Mouse (Mus musculus) c-Kit-positive CD71-negative TER-119-negative erythroid progenitor cells, embryonic 14.5 days (primary cell): Measurements from ENCODE around the gene Hoxa11.

Experiments
- DNase-seq: peaks from one replicate; pipeline ENCODE4 v3.0.0-alpha.2; 2013; ENCODE audit warnings: low read depth

Hoxa11 gene

DNA sequence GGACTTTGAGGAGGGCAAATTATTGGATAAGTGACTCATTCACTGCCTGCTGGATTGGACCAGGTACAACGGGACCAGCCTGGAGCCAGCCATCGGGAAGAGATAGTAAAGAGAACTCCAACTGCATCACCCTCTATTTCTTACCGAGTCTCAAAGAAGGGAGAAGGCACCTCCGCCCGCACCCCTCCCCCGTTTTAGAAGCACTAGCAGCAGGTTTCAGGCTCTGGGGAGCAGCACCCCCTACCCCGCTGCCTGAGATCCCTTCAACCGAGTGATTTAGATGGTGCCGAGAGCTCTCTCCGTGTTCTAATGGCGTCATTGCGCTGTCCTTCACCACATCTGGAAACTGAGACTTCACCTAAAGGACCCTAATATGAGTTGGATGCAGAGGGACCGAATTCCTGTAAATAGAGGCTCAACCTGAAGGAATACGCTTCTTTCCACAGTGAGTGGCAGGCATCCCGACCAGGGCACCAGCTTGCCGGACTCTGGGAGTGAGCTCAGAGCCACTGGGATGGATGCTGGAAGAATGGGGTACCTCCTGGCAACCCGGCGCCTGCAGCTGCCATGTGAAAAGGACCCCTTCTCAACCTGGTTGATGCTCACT lies 19.8 kb upstream of the Hoxa11 start:
- no peak for DNase-seq

DNA sequence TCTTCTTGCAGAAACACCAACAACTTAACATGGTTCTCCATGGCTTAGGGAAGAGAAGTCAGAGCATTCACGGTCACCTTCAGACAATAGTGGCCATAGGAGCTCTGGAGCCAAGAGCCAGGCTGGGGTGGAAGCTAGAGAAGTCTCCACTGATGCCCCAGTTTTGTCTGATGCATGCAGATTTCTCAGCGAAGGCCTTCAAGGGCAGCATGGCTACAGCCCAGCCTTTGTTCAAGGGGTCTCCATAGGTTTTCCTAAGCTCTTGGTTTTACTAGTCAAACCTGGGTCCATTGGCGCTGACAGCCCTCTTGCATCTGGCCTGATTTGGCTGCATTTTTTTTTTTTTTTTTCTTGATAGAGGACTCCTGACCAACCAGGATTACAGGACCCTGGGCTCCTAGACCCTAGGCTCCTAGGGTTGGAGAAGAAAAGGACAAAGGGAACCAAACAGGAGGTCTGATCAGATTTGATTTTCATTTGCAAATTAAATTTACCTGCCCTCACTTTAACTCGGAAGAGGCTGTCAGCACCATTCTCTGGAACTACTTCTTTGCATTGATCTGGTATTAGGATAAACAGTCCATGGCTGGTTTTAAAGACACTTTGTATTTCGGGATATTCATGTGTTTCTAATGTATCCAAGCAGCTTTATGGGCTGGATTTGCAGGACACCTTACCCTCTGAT lies 18.6 kb upstream of the Hoxa11 start:
- DNase-seq, result no peak

DNA sequence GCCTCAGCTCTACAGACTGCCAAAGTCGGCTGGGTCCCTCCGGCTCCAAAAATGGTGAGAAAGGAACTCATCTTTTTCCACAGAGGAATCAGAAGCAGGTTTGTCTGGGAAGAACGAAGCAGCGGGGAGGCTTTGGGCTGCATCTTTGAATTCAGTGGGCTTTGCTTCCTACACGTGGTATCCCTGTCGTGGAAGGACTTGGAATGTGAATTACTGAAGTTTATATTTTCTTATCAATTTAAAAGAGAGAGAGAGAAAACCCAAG lies 17.6 kb upstream of the Hoxa11 start:
- no peak for DNase-seq

DNA sequence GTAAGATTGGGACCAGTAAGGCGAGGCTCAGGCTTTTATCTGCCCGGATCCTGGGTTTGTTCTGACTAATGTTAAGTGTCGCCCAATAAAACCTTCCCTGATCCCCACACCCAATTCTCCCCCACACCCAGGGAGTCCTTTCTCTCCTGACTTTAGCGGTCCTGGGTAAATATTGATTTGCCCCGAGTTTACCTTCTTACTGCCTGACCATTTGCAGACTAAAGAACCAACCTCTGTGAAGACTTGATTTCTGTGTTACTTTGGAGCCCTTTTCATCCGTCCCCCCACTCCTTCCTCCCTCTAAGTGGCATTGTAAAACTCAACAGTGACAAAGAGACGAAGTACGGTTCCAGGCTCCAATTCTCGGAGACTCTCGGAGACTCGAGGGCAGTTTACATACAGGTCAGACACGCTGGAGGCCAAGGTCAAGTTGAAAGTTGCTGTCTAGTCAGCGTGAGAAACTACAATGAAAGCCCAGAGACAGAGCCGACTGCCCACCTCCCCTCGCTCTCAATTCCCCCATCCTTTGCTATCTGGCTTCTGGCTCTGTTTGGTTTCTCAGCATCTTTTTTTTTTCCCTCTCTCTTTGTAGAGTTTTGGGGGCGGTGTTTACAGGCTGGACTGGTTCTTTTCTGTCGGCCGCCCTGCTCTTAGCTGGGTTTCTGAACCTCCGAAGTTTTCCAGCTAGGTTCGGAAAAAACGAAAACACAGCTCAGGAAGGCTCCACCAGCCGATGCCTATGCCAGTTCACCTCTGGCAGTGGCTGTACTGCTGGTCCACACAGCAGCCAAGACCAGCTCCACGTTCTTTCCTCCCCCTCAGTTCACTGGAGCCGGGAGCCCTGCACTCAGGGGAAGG lies 17.1 kb upstream of the Hoxa11 start:
- DNase-seq, result no peak

DNA sequence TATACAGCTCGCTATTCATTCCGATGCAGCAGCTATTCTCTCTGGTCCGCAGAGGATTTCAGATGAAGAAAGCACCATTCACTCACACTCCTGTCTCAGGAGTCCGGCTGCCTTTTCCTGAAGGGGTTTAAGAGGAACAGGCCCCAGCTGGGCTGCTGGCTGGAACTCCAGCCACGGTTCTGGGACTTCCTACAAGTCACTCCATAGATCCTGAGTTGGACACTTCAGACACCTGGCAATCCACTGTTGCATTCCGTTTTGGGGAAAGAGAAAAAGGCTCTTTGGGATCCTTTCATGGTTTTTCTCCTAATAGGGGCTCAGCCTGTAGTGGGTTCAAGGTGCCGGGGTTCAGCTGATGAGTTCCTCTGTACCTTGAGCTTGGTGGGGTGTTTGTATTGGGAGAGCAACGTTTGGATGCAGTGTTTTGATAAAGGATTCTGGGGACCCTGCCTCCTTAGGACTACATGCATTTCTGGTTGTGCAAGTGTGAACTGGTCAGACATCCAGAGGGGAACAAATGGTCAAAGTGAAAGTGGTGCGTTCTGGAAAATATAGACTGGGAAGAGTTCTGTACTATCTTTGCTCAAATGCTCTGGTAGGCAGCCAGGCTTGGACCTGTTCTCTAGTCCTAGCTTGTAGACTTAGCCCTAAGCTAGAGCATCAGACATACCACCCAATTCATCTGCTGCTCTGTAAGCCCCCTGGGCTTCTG lies 16.3 kb upstream of the Hoxa11 start:
- no peak for DNase-seq

DNA sequence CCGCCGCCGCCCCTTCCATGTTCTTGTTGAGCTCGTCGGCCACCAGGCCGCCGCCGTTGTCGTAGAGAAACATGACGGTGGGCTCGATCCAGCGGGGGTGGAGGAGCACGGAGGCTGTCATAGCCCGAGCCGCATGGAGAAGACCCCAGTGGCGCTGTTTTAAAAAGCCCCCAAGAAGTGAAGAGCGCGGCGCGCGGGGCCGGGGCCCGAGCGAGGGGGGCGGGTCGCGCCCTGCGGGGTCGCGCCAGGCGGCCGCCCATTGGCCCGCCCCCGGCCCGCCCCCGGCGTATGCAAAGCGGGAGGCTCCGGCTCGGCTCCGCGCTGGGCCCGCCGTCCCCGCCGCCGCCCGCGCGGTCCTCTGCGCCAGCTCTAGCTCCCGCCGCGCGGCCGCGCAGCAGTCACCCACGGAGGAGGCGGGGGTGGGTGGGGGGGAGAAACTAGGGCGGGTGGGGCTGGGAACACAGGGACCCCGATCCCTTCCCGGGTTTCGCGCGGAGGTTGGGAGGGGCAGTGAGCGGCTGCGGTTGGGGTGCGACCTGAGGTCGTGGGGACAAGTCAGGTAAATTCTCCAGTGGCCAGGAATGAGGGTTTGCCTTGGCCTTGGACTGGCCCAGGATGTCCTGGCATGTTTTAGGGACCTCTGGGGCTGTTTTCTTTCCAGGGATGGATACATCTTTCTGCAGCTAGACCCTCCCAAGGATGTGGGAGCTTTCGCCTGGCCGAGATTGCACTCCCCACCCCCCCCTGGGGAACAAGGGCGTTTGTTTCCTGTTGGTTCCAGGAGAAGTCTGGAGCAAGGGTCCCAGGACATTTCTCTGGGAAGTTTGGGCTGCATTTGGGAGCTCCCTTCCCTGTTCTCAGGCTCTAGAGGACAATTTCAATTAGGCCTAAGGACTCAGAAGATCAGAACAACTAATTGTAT lies 15.3 kb upstream of the Hoxa11 start, which contains the start of gene Hoxa13:
Gene Hoxa13 (minus strand): TSS at position 227 of the 922 bp plus-strand sequence.
- no peak for DNase-seq

DNA sequence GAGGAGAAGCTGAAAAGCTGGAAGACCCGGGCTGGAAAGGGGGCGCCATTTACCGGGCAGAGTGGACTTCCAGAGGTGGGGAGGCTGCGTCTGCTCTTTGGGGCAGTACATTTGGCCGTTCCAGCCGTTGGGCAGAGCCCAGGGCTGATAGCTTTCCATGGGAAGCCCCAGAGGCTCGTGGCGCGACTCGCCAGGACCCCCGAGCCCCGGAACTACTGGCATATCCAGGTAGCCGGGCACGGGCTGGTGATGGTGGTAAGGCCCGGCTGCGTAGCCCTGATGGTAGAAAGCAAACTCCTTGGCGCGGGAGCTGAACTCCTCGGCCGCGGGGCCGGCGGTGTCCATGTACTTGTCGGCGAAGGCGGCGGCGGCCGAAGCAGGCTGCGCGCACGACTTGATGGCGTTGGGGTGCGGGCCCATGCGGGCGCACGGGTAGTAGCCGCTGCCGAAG lies 14.2 kb upstream of the Hoxa11 start:
- no peak for DNase-seq

DNA sequence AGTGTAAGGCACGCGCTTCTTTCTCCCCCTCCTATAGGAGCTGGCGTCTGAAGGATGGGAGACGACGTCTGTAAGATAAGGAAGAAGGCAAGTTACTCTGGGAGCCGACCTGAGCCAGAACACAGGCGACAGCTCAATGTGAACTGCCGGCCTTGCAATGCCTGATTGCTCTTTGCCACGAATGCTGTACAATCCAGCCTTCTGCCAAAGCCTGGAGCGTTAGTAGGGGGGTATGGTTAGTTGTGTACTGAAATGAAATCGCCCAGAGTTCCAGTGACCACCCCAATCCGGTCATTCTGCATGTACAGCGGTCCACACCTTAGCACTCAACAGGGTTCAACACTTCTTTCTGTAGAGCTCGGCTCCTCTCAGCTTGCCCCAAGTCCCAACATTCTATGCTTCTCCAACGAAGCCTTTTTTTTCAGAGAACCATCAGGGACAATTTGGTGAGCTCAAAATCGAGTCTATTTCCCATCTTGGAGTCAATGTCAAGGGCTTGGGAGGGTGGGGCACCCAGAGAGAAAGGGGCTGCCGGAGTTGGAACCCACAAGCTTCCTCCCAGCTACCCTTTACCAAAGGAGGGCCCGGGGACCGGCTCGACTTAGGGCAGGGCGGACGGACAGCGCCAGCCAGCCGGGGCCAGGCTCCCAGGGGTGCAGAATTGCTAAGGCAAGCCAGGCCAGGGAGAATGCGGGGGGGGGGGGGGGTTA lies 13.6 kb upstream of the Hoxa11 start:
- DNase-seq, result no peak

DNA sequence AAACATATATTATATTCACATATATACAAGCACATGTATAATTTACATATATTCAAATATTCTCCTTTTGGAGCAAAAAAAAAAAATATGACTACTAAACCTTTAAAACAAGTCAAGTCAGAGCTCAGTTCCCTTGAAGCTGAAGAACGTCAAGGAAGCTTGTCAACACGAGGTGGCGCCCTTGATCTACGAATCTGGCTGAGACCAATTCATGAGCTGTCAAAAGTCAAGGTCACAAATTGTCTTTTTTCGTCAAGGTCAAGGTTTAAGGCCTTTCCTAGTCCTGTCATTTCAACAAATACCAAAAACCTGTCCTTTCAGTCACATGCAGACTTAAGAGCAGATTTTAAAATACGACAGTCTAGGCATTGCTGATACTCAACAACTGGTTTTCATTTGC lies 11.3 kb upstream of the Hoxa11 start:
- peak; percentile 80 for DNase-seq

DNA sequence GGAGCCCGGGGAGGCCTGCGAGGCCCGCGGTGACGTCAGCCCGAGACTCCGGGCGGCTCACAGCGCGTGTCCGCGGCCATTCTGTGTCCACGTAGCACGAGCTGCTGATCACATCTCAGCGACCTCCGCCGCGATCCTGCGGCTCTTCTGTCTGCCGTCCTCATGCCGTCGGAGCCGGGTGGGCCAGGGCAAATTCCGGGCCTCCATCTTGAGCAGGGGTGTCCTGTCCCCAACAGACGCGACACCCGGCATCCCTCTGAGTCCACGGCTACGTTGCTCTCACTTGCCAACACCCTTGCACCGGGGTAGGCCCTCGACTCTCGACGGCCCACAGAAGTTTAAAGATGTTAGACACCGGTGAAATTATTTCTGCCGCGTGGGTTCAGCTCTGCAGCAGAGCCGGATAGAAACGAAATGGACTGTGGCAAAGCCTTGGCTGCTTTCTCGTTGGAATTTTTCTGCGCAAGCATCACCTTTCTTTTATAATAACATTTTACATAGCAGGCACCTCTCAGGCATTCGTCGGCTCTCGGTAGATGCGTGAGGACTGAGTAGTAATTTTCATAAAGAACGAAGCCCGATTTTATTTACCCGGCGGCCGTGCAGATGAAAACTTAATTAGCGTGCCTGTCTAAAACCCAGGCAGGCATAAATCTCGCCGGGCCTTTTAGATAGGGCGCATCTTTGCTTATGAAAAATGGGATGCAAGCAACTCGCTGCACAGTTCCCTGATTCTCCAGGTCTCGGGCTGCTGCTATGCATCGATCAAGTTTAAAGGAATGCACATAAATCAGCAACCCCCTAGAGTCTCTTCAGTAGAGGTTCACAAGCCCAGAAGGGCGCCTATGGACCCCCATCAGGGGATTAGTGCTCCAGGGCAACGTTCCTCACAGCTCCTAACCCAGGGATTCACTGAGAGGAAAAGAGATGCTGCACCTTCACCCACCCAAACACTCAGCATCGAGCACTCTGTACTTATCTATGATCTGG lies 8.2 kb upstream of the Hoxa11 start:
- no peak for DNase-seq

DNA sequence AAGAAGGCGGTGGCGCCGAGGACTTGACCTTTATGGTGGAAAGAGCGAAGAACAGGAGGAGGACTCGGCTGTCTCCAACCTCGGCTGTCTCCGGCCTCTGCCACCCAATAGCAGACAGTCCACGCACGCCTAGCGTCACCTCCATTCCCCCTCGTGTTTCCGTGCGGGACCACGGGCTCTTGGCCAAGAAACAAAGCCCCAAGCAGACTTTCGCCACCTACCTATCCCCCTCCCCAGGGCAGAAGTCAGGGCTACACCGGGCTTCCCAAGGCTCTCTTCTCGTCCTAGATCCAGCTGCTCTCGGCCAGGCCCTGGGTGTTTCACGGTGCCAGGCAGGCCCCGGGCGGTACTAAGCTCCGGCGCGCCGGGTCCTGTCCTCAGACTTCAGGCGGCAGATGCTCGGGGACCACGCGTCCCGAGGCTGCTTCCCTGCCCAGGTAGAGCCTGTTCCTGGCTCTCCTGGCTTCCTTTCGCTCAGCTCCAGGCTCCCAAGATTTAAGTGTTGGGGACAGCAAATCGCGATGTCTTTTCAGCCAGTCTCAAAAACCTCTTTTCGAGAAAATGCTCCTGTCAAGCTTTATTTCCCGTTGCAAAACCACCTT lies 7.3 kb upstream of the Hoxa11 start:
- no peak for DNase-seq

DNA sequence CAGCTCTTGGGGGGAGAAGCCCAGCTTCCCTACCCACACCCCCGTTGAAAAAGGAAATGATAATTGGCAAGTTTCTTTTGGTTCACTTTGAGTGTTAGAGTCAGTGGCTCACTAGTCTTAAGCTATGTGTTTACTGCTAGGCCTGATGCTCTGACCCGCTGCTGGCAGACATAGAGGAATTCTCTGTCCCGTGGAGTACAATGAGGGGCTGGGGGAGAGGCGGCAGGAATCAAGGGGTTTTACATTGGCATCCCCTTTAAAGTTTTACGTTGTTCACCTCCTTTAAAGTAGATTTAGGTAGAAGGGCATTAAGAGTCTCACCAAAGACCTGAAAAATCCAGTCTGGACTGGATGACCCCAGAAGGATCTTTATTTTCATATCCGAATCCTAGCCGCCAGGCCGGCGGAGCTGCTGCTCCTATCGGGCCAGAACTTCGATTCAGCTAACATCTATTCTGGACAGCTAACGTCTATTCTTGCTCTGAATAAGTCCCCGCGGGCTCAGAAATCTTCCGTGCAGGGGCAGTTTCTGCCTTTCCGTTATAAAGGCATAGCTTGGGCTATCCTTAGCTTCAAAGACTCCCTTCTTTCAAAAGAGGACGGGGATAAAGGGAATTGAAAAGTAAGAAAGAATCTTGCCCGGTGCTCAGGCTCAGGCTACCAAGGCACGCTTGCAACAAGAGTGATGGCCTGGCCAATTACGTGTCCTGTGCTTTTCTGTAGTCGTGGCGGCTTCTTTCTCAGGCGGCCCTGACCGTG lies 6.6 kb upstream of the Hoxa11 start:
- no peak for DNase-seq

DNA sequence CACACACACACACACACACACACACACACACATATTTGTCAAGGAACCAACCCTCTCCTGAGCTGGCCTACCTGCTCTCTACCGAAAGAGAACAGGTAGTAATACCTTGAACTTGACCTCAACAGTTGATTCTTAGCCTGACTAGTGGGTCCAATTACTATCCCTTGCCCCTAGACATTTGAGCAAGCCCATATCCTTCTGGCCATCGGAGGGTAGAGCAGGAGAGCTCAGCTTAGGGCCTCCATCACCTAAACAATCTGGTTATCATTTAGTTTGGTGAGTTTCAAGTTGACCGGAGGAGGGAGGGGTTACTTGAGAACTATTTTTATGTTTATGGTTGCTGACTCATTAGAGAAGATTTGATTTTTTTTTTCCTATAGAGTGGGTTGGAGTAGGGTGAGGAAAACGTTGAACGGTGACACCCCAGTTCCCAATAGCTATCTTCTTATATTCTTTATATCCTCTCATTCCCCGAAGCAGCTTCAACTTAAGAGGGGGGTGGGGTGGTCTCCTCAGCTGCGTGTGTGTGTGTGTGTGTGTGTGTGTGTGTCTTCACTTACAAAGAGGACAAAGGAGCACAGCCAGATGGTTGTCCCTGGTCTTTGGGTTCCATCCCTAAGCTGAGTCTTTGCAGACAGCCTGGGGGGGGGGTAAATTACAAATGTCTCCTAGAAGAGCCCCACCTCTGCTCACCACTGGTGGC lies 5.7 kb upstream of the Hoxa11 start:
- no peak for DNase-seq

DNA sequence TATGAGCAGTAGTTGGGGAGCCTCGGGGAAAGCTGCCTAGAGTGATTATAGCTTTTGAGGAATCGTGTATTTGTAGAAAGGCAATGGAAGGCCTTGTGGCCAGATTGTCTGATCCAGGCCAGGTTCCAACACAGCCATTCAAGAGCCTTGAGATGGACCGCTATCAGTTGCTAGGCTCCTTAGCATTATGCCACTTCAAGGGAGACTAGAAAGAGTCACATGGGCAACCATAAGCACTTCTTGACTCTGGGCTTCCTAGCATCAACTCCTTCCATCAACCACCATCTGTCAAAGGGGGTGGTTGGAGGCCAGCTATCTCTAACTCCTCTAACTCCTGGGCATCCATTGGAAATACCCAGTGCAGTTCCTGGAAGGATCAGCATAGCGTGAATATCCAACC lies 4.2 kb upstream of the Hoxa11 start:
- no peak for DNase-seq

DNA sequence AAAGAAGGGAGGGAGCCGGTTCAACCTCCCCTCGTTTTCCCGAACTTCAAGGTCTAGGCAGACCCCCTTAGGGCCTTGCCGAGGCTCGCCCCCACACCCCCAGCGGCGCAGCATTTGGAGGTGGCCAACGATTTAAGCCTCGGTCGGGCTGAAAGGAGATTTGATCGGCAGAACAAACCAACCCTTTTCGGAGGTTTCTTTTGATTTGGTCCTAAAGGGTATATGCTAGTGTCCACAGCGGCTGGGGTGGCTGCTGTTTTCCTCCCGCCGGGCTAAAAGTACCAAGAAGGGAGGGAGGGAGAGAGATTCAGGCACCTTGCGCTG lies 3.8 kb upstream of the Hoxa11 start:
- DNase-seq, result no peak

DNA sequence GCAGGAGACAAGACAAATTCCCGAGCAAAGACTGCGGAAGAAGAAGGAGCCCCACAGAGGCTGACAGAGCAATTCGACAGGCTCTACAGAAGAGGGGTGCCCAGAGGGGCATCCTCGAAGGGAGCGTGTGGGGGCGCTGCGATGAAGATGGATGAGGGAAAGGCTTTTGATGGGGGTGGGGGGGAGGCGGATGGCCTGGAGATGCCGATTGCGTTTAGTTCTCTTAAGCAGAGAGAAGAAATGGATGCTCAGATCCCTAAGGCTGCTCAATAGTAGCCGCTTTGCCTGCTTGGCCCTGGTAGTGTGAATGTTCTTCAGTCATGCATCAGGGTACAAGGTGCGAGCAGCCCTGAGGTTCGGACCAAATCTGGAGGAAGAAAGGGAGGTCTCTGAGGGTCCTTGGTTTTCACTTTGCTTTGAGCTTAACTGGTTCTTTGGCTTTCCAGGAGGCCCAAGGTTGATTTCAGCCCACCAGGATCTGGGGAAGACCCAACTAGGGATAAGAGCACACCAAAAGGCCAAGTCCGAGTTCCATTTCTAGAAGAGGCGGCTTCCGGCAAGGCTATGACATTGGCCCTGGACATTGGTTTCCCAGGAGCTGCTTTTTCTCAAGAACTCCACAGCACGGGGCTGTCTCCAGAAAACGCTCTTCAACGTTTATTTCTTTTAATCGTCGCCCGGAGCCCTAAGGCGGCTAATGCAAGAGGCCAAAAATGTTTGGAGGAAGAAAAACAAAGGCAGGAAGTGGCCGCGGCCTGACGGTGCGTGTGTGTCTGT lies 3.2 kb upstream of the Hoxa11 start:
- DNase-seq, result no peak
